Mouse (Mus musculus): ENCODE measurements around the gene Rnf38.
A peak's percentile ranks its signal among the peaks of the same experiment; 100 is the strongest.

Gene Rnf38

GRCm38 (mm10) chr4:44113393-44114138 is 120.0 kb downstream of the Rnf38 start:
- DNase-seq: no peak

- DNase-seq: no peak
Measured at GRCm38 (mm10) chr4:44112741-44113140, 120.8 kb downstream of the Rnf38 start.

- no peak for DNase-seq
Measured at GRCm38 (mm10) chr4:44110771-44111170, 122.8 kb downstream of the Rnf38 start.

- no peak for DNase-seq
Measured at GRCm38 (mm10) chr4:44108297-44108696, 125.3 kb downstream of the Rnf38 start.

- DNase-seq: no peak
Measured at GRCm38 (mm10) chr4:44107339-44107738, 126.2 kb downstream of the Rnf38 start.

GRCm38 (mm10) chr4:44106297-44106821 is 127.2 kb downstream of the Rnf38 start:
- DNase-seq: no peak

- no peak for DNase-seq
Measured at GRCm38 (mm10) chr4:44104195-44104917, 129.2 kb downstream of the Rnf38 start.

GRCm38 (mm10) chr4:44103620-44104019 is 130.0 kb downstream of the Rnf38 start:
- DNase-seq: no peak

GRCm38 (mm10) chr4:44097576-44098335 is 135.8 kb downstream of the Rnf38 start:
- no peak for DNase-seq

- DNase-seq: no peak
Measured at GRCm38 (mm10) chr4:44094475-44094874, 139.1 kb downstream of the Rnf38 start.

- no peak for DNase-seq
Measured at GRCm38 (mm10) chr4:44092359-44092758, 141.2 kb downstream of the Rnf38 start.

GRCm38 (mm10) chr4:44085566-44085965 is 148.0 kb downstream of the Rnf38 start:
- DNase-seq: no peak

GRCm38 (mm10) chr4:44084602-44085325 is 148.8 kb downstream of the Rnf38 start:
- no peak for DNase-seq

- DNase-seq: peak; percentile 51
Measured at GRCm38 (mm10) chr4:44083945-44084344, 149.6 kb downstream of the Rnf38 start, which contains the start of gene Gne. Gene Gne (minus strand): TSS chr4:44084177.

GRCm38 (mm10) chr4:44078358-44078933 is 155.1 kb downstream of the Rnf38 start:
- DNase-seq: no peak
